Mouse (Mus musculus) lung, embryonic 16.5 days (tissue): Measurements from ENCODE around the gene Mapk7. TPM values are rescaled to one million over a fixed set of nuclear protein-coding genes. Genes with fewer than 3 reads are reported as not detected.

Experiments
- ATAC-seq: fragments of 200-750 bp; cut with Nextera tagmentation; 2 replicates; pipeline ENCODE4 v1.8.0; 2017; ENCODE audit warnings: low read depth, mild to moderate bottlenecking, moderate library complexity
- H3K27ac ChIP-seq: fragments of 300-500 bp; sonication (generic); 2 replicates; pipeline ENCODE4 v1.5.1; 2014; ENCODE audit warnings: mild to moderate bottlenecking, control low read depth, low read length
- H3K27me3 ChIP-seq: fragments of 300-500 bp; sonication (generic); 2 replicates; pipeline ENCODE4 v1.6.1; 2014; ENCODE audit warnings: low read depth, low read length, mixed read lengths; ENCODE audit not compliant: control insufficient read depth, insufficient read depth
- H3K36me3 ChIP-seq: fragments of 300-500 bp; sonication (generic); 2 replicates; pipeline ENCODE4 v1.6.1; 2014; ENCODE audit warnings: low read length; ENCODE audit not compliant: control insufficient read depth, insufficient read depth
- H3K4me1 ChIP-seq: fragments of 300-500 bp; sonication (generic); replicated peaks from 2 replicates; pipeline ENCODE4 v1.6.1; 2014; ENCODE audit warnings: low read length, mixed read lengths; ENCODE audit not compliant: control insufficient read depth, insufficient read depth
- H3K4me2 ChIP-seq: fragments of 300-500 bp; sonication (generic); 2 replicates; pipeline ENCODE4 v1.6.1; 2014; ENCODE audit warnings: low read depth, low read length, control low read depth
- H3K4me3 ChIP-seq: fragments of 300-500 bp; sonication (generic); 2 replicates; pipeline ENCODE4 v1.5.1; 2014; ENCODE audit warnings: mild to moderate bottlenecking, low read length, control low read depth
- H3K9ac ChIP-seq: fragments of 300-500 bp; sonication (generic); 2 replicates; pipeline ENCODE4 v1.6.1; 2014; ENCODE audit warnings: low read length, control low read depth
- H3K9me3 ChIP-seq: fragments of 300-500 bp; sonication (generic); 2 replicates; pipeline ENCODE4 v1.6.1; 2016; ENCODE audit warnings: low read length; ENCODE audit not compliant: control insufficient read depth
- WGBS: fragments of 180-500 bp; shearing (Covaris S2); extraction: QIAGEN DNeasy Blood & Tissue Kit; methylation state at CpG from one replicate; pipeline ENCODE4 v1.1.7; 2014; 5-methylcytosine and 5-hydroxymethylcytosine counted together
- polyA plus RNA-seq: library from polyadenylated mRNA; unstranded; fragments of >200 nt; fragmentation: Nextera tagmentation; extraction: Ambion mirVana; gene quantifications from 2 replicates; pipeline ENCODE4 v1.2.1, GENCODE M21; 2015

Mapk7 gene
- polyA plus RNA-seq, 1 experiment from 2014 or later = 61.8 TPM

DNA sequence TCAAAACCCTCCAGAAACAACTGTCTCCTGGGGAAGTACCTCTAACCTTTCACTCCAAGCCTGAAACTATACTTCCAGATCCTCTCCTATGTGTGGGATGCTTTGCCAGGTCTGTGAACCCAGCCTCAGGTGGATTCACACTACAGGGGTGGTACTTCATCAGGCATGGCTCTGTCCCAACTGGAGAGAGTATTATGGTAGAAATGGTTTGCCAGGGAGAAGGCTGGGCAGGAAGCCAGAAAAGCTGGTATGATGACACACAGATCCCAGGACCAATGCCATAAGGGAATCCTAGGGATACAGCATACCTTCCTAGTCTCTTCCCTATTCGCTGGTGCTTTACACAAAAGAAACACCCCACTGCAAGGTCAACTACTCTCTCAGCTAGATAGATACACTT lies 32.7 kb upstream of the Mapk7 start:
- no peak overlapping the region for H3K4me2 ChIP-seq
- no peaks in the 10 kb centered on the region for H3K27me3 ChIP-seq
- H3K9ac ChIP-seq = no peak overlapping the region
- H3K4me3 ChIP-seq = no peak overlapping the region
- 0 out of 2 replicates have a peak, but pooled peaks cover 2% of the 10 kb centered on the region for H3K36me3 ChIP-seq
- peaks cover 3% of the 10 kb centered on the region; the same call in 1 of the 2 replicates for H3K4me1 ChIP-seq
- H3K27ac ChIP-seq = no peak overlapping the region
- no peak for ATAC-seq
- 81% methylated on average over 1 of the region's 1 CpGs for WGBS
- H3K9me3 ChIP-seq = no peaks in the 10 kb centered on the region

DNA sequence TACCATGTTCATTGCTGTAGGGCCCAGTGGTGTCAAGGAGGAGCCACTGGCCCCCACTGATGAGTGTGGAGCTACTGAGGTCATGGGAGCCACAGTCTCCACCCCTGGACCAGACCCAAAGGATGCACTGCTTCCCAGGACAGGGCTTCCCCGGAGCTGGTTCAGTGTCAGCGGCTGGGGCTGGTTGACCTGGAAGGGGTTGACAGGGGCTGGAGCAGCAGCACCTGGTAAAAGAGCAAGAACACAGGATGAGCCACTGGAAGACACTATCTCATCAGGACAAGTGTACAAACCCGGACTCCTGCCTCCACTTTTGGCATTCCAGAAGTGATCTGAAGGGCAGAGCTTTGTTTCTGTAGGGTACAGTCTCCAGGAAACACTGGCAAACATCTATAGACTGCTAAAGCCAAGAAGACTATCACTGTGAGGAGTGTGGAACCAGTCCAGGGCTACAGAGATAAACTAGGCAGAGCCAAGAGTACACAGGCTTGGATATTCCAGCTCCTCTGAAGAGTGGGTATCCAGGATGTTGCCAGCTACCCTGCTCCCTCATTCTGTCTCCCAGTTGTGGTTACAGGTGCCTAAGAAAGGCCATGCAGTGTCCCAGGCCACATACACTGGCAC lies 25.4 kb upstream of the Mapk7 start:
- Histone ChIP-seq H3K4me3 (no peak overlapping the region), H3K27ac (no peak overlapping the region), H3K4me2 (no peak overlapping the region), H3K9me3 (no peaks in the 10 kb centered on the region), H3K27me3 (no peaks in the 10 kb centered on the region), H3K9ac (no peak overlapping the region), H3K4me1 (no peaks in the 10 kb centered on the region), H3K36me3 (peaks cover 21% of the 10 kb centered on the region; the same call in 1 of the 2 replicates)
- WGBS = 85% methylated on average over 3 of the region's 3 CpGs
- no peak for ATAC-seq

DNA sequence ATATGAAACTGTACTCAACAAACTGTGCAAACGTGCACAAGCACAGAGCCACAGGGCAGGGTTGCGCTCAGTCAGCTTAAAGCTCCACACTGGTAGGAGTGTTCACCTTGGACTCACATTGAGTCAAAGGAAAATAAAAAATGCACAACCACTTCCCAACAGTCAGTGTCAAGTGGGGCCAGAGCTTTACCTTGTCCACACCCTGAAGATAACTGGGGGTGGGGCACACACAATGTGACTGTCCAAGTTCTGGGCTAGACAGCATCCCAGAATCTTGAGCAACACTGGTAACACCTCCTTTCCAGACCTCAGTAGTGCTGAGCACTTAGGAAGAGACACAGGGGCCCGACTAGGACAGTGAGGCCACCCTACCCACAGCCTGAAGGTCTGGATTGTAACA lies 24.7 kb upstream of the Mapk7 start:
- Histone ChIP-seq H3K4me3 (no peak overlapping the region), H3K9me3 (no peaks in the 10 kb centered on the region), H3K9ac (no peak overlapping the region), H3K4me2 (no peak overlapping the region), H3K4me1 (no peaks in the 10 kb centered on the region), H3K27me3 (no peaks in the 10 kb centered on the region), H3K36me3 (peaks cover 21% of the 10 kb centered on the region; the same call in 1 of the 2 replicates), H3K27ac (no peak overlapping the region)
- no peak for ATAC-seq
- WGBS = 80% methylated on average over 3 of the region's 3 CpGs

GRCm38 (mm10) chr11:61517971-61518370 lies 23.8 kb upstream of the Mapk7 start:
- Histone ChIP-seq H3K4me2 (no peak overlapping the region), H3K27ac (no peak overlapping the region), H3K4me1 (no peaks in the 10 kb centered on the region), H3K4me3 (no peak overlapping the region), H3K9ac (no peak overlapping the region), H3K27me3 (no peaks in the 10 kb centered on the region), H3K9me3 (no peaks in the 10 kb centered on the region), H3K36me3 (peaks cover 21% of the 10 kb centered on the region)
- WGBS = 91% methylated on average over 1 of the region's 1 CpGs
- no peak for ATAC-seq

DNA sequence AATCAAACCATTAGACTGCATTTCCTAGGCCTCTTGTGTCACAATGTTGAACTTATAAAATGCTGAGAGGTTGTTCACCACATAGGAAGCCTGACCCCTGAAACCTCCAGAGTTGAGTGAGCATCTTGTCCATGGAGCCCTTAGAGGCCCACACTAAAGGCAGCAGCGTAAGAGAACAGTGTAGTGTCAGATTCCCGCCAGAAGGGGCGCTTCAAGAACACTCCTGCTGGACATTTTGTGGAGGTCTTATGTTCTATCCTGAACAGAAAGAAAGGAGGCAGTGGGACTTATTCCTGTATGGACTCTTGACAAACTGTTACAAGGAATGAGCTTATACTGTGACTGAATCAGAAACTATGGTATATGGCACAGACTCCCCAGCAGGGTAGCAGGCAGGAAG lies 20.7 kb upstream of the Mapk7 start:
- Histone ChIP-seq H3K4me1 (no peaks in the 10 kb centered on the region), H3K9ac (no peak overlapping the region), H3K4me3 (no peak overlapping the region), H3K27me3 (no peaks in the 10 kb centered on the region), H3K4me2 (no peak overlapping the region), H3K9me3 (no peaks in the 10 kb centered on the region), H3K27ac (no peak overlapping the region), H3K36me3 (peaks cover 14% of the 10 kb centered on the region; the same call in 1 of the 2 replicates)
- WGBS = 43% methylated on average over 3 of the region's 3 CpGs
- ATAC-seq = no peak

GRCm38 (mm10) chr11:61504713-61505257 lies 10.6 kb upstream of the Mapk7 start, which contains the start of gene B9d1:
Gene B9d1, plus strand, starts transcription at chr11:61505144.
- Histone ChIP-seq H3K4me3 (peak within 1 kb of the TSS; percentile 71), H3K36me3 (no peaks in the 10 kb centered on the region), H3K9me3 (no peaks in the 10 kb centered on the region), H3K27me3 (no peaks in the 10 kb centered on the region), H3K9ac (peak within 1 kb of the TSS; percentile 78), H3K4me1 (peaks cover 14% of the 10 kb centered on the region), H3K4me2 (peak within 1 kb of the TSS; percentile 75), H3K27ac (peak within 1 kb of the TSS; percentile 80)
- ATAC-seq = peak; percentile 93
- under 1% methylated on average over 39 of the region's 39 CpGs for WGBS

- no peak overlapping the region for H3K4me3 ChIP-seq
- ATAC-seq = no peak
- H3K4me1 ChIP-seq = peaks cover 14% of the 10 kb centered on the region
- H3K27me3 ChIP-seq = no peaks in the 10 kb centered on the region
- WGBS = 58% methylated on average over 8 of the region's 8 CpGs
- no peak overlapping the region for H3K9ac ChIP-seq
- no peak overlapping the region for H3K4me2 ChIP-seq
- H3K27ac ChIP-seq = no peak overlapping the region
- no peaks in the 10 kb centered on the region for H3K9me3 ChIP-seq
- no peaks in the 10 kb centered on the region for H3K36me3 ChIP-seq
Measured at GRCm38 (mm10) chr11:61503933-61504332, 9.7 kb upstream of the Mapk7 start.

- Histone ChIP-seq H3K27ac (no peak overlapping the region), H3K4me3 (no peak overlapping the region), H3K9me3 (no peaks in the 10 kb centered on the region), H3K4me2 (no peak overlapping the region), H3K9ac (no peak overlapping the region), H3K4me1 (peaks cover 7% of the 10 kb centered on the region; the same call in 1 of the 2 replicates), H3K27me3 (no peaks in the 10 kb centered on the region), H3K36me3 (no peaks in the 10 kb centered on the region)
- 46% methylated on average over 6 of the region's 6 CpGs for WGBS
- ATAC-seq = no peak
Measured at GRCm38 (mm10) chr11:61498736-61499504, 4.7 kb upstream of the Mapk7 start.

GRCm38 (mm10) chr11:61497490-61497889 lies 3.3 kb upstream of the Mapk7 start:
- Histone ChIP-seq H3K4me2 (no peak overlapping the region), H3K36me3 (no peaks in the 10 kb centered on the region), H3K9ac (no peak overlapping the region), H3K4me1 (peaks cover 15% of the 10 kb centered on the region), H3K27me3 (no peaks in the 10 kb centered on the region), H3K4me3 (no peak overlapping the region), H3K9me3 (no peaks in the 10 kb centered on the region), H3K27ac (no peak overlapping the region)
- WGBS = 69% methylated on average over 1 of the region's 1 CpGs
- no peak for ATAC-seq
